Mouse (Mus musculus): ENCODE measurements at regions not wholly inside any gene's neighbourhood (a gene's known extent, or its start where the extent isn't known, plus 50 kb on each side); places are given as distances from the start of the nearest gene placed in this dataset.

- Histone ChIP-seq H3K36me3 (ENCODE audit: control insufficient read depth, insufficient read depth, low read length) (no peaks in the 10 kb centered on the region), H3K4me3 (ENCODE audit: control insufficient read depth, low read depth, low read length) (no peak overlapping the region), H3K27me3 (ENCODE audit: control insufficient read depth, insufficient read depth, low read length) (no peaks in the 10 kb centered on the region), H3K4me1 (ENCODE audit: control insufficient read depth, insufficient read depth, low read length) (no peaks in the 10 kb centered on the region), H3K27ac (ENCODE audit: control insufficient read depth, insufficient read depth, low read depth, low read length) (no peak overlapping the region)
- no peak for TF ChIP-seq POLR2A (IDR thresholded peaks at IDR 0.05; ENCODE audit: control insufficient read depth, low read depth, low read length)
Observed at GRCm38 (mm10) chr11:114454876-114455330, 213.4 kb upstream of the Rpl38 start.

GRCm38 (mm10) chr11:114448776-114449401 lies 219.4 kb upstream of the Rpl38 start:
- no peak for TF ChIP-seq POLR2A (IDR thresholded peaks at IDR 0.05; ENCODE audit: control insufficient read depth, low read depth, low read length)
- Histone ChIP-seq H3K27me3 (ENCODE audit: control insufficient read depth, insufficient read depth, low read length) (no peaks in the 10 kb centered on the region), H3K4me1 (ENCODE audit: control insufficient read depth, insufficient read depth, low read length) (peaks cover 3% of the 10 kb centered on the region), H3K27ac (ENCODE audit: control insufficient read depth, insufficient read depth, low read depth, low read length) (no peak overlapping the region), H3K4me3 (ENCODE audit: control insufficient read depth, low read depth, low read length) (no peak overlapping the region), H3K36me3 (ENCODE audit: control insufficient read depth, insufficient read depth, low read length) (no peaks in the 10 kb centered on the region)

GRCm38 (mm10) chr11:114447461-114447847 lies 220.9 kb upstream of the Rpl38 start:
- Histone ChIP-seq H3K4me3 (ENCODE audit: control insufficient read depth, low read depth, low read length) (no peak overlapping the region), H3K27me3 (ENCODE audit: control insufficient read depth, insufficient read depth, low read length) (no peaks in the 10 kb centered on the region), H3K36me3 (ENCODE audit: control insufficient read depth, insufficient read depth, low read length) (no peaks in the 10 kb centered on the region), H3K27ac (ENCODE audit: control insufficient read depth, insufficient read depth, low read depth, low read length) (no peak overlapping the region), H3K4me1 (ENCODE audit: control insufficient read depth, insufficient read depth, low read length) (peaks cover 3% of the 10 kb centered on the region)
- TF ChIP-seq POLR2A (IDR thresholded peaks at IDR 0.05; ENCODE audit: control insufficient read depth, low read depth, low read length) (no peak), CTCF (IDR thresholded peaks at IDR 0.05; ENCODE audit: control insufficient read depth, insufficient read depth, insufficient replicate concordance, low read depth, low read length) (no peak)

GRCm38 (mm10) chr11:114446617-114447460 lies 221.5 kb upstream of the Rpl38 start:
- Histone ChIP-seq H3K36me3 (ENCODE audit: control insufficient read depth, insufficient read depth, low read length) (no peaks in the 10 kb centered on the region), H3K27ac (ENCODE audit: control insufficient read depth, insufficient read depth, low read depth, low read length) (no peak overlapping the region), H3K4me3 (ENCODE audit: control insufficient read depth, low read depth, low read length) (peak overlapping the region; percentile 33; the same call in 1 of the 2 replicates), H3K27me3 (ENCODE audit: control insufficient read depth, insufficient read depth, low read length) (no peaks in the 10 kb centered on the region), H3K4me1 (ENCODE audit: control insufficient read depth, insufficient read depth, low read length) (peaks cover 3% of the 10 kb centered on the region)
- no peak for TF ChIP-seq CTCF (IDR thresholded peaks at IDR 0.05; ENCODE audit: control insufficient read depth, insufficient read depth, insufficient replicate concordance, low read depth, low read length)
- TF ChIP-seq POLR2A (IDR thresholded peaks at IDR 0.05; ENCODE audit: control insufficient read depth, low read depth, low read length) = no peak

GRCm38 (mm10) chr11:114446075-114446616 lies 222.2 kb upstream of the Rpl38 start:
- peaks cover 3% of the 10 kb centered on the region for H3K4me1 ChIP-seq (ENCODE audit: control insufficient read depth, insufficient read depth, low read length)
- no peak for TF ChIP-seq CTCF (IDR thresholded peaks at IDR 0.05; ENCODE audit: control insufficient read depth, insufficient read depth, insufficient replicate concordance, low read depth, low read length)
- no peak for TF ChIP-seq POLR2A (IDR thresholded peaks at IDR 0.05; ENCODE audit: control insufficient read depth, low read depth, low read length)
- no peak overlapping the region for H3K27ac ChIP-seq (ENCODE audit: control insufficient read depth, insufficient read depth, low read depth, low read length)
- no peaks in the 10 kb centered on the region for H3K36me3 ChIP-seq (ENCODE audit: control insufficient read depth, insufficient read depth, low read length)
- no peaks in the 10 kb centered on the region for H3K27me3 ChIP-seq (ENCODE audit: control insufficient read depth, insufficient read depth, low read length)
- no peak overlapping the region for H3K4me3 ChIP-seq (ENCODE audit: control insufficient read depth, low read depth, low read length)

GRCm38 (mm10) chr11:114444211-114444610 lies 224.1 kb upstream of the Rpl38 start:
- H3K36me3 ChIP-seq (ENCODE audit: control insufficient read depth, insufficient read depth, low read length) = no peaks in the 10 kb centered on the region
- peaks cover 3% of the 10 kb centered on the region for H3K4me1 ChIP-seq (ENCODE audit: control insufficient read depth, insufficient read depth, low read length)
- TF ChIP-seq CTCF (IDR thresholded peaks at IDR 0.05; ENCODE audit: control insufficient read depth, insufficient read depth, insufficient replicate concordance, low read depth, low read length) (no peak), POLR2A (IDR thresholded peaks at IDR 0.05; ENCODE audit: control insufficient read depth, low read depth, low read length) (no peak)
- H3K27ac ChIP-seq (ENCODE audit: control insufficient read depth, insufficient read depth, low read depth, low read length) = no peak overlapping the region
- H3K4me3 ChIP-seq (ENCODE audit: control insufficient read depth, low read depth, low read length) = no peak overlapping the region
- no peaks in the 10 kb centered on the region for H3K27me3 ChIP-seq (ENCODE audit: control insufficient read depth, insufficient read depth, low read length)

- Histone ChIP-seq H3K36me3 (ENCODE audit: control insufficient read depth, insufficient read depth, low read length) (no peaks in the 10 kb centered on the region), H3K27ac (ENCODE audit: control insufficient read depth, insufficient read depth, low read depth, low read length) (no peak overlapping the region), H3K4me1 (ENCODE audit: control insufficient read depth, insufficient read depth, low read length) (peaks cover 3% of the 10 kb centered on the region), H3K4me3 (ENCODE audit: control insufficient read depth, low read depth, low read length) (no peak overlapping the region), H3K27me3 (ENCODE audit: control insufficient read depth, insufficient read depth, low read length) (no peaks in the 10 kb centered on the region)
- no peak for TF ChIP-seq POLR2A (IDR thresholded peaks at IDR 0.05; ENCODE audit: control insufficient read depth, low read depth, low read length)
- TF ChIP-seq CTCF (IDR thresholded peaks at IDR 0.05; ENCODE audit: control insufficient read depth, insufficient read depth, insufficient replicate concordance, low read depth, low read length) = no peak
Observed at GRCm38 (mm10) chr11:114443444-114443843, 224.9 kb upstream of the Rpl38 start.
